Mouse (Mus musculus): ENCODE data around the gene Vwc2. TPM values are rescaled to one million over a fixed set of nuclear protein-coding genes. Genes with fewer than 3 reads are reported as not detected.

Gene Vwc2
- polyA plus RNA-seq (2011; ENCODE audit: insufficient read depth, insufficient read length, low read depth, missing spikeins): not detected in 2 replicates

GRCm38 (mm10) chr11:11113576-11114233 lies at the start of gene Vwc2:
Gene Vwc2 (plus strand): TSS chr11:11114223.
- Histone ChIP-seq H3K4me3 (ENCODE audit: low read depth, low read length) (peak within 1 kb of the TSS; percentile 53), H3K27ac (ENCODE audit: insufficient read depth, low read length) (no peak within 1 kb of the TSS), H3K4me1 (ENCODE audit: control insufficient read depth, insufficient read depth, low read length) (no peaks in the 10 kb centered on the region), H3K9me3 (replicated peaks; ENCODE audit: control insufficient read depth, insufficient read depth, low read length, poor library complexity, severe bottlenecking) (peaks cover 7% of the 10 kb centered on the region), H3K36me3 (ENCODE audit: control insufficient read depth, insufficient read depth, low read length, poor library complexity, severe bottlenecking) (no peaks in the 10 kb centered on the region), H3K27me3 (ENCODE audit: control insufficient read depth, insufficient read depth, low read length, poor library complexity, severe bottlenecking) (peaks cover 36% of the 10 kb centered on the region), H3K9ac (ENCODE audit: low read depth, poor library complexity, severe bottlenecking) (peak within 1 kb of the TSS; percentile 2; the same call in 1 of the 2 replicates)
- TF ChIP-seq CTCF (IDR thresholded peaks at IDR 0.05; ENCODE audit: low read depth, low read length) (no peak), POLR2A (IDR thresholded peaks at IDR 0.05; ENCODE audit: insufficient read depth, low read length) (no peak), EP300 (IDR thresholded peaks at IDR 0.05; ENCODE audit: insufficient read depth, low read depth, low read length) (no peak)

GRCm38 (mm10) chr11:11088162-11088756 lies 25.8 kb upstream of the Vwc2 start:
- H3K4me1 ChIP-seq (ENCODE audit: control insufficient read depth, insufficient read depth, low read length): no peaks in the 10 kb centered on the region
- H3K4me3 ChIP-seq (ENCODE audit: low read depth, low read length): no peak overlapping the region
- no peak overlapping the region for H3K27ac ChIP-seq (ENCODE audit: insufficient read depth, low read length)
- H3K9me3 ChIP-seq (replicated peaks; ENCODE audit: control insufficient read depth, insufficient read depth, low read length, poor library complexity, severe bottlenecking): no peaks in the 10 kb centered on the region
- no peaks in the 10 kb centered on the region for H3K27me3 ChIP-seq (ENCODE audit: control insufficient read depth, insufficient read depth, low read length, poor library complexity, severe bottlenecking)
- TF ChIP-seq POLR2A (IDR thresholded peaks at IDR 0.05; ENCODE audit: insufficient read depth, low read length) (no peak), EP300 (IDR thresholded peaks at IDR 0.05; ENCODE audit: insufficient read depth, low read depth, low read length) (no peak), CTCF (IDR thresholded peaks at IDR 0.05; ENCODE audit: low read depth, low read length) (no peak)
- H3K36me3 ChIP-seq (ENCODE audit: control insufficient read depth, insufficient read depth, low read length, poor library complexity, severe bottlenecking): no peaks in the 10 kb centered on the region
- no peak overlapping the region for H3K9ac ChIP-seq (ENCODE audit: low read depth, poor library complexity, severe bottlenecking)

- Histone ChIP-seq H3K36me3 (ENCODE audit: control insufficient read depth, insufficient read depth, low read length, poor library complexity, severe bottlenecking) (no peaks in the 10 kb centered on the region; the same call in 1 of the 2 replicates), H3K27me3 (ENCODE audit: control insufficient read depth, insufficient read depth, low read length, poor library complexity, severe bottlenecking) (no peaks in the 10 kb centered on the region), H3K27ac (ENCODE audit: insufficient read depth, low read length) (peak overlapping the region; percentile 25; the same call in 1 of the 2 replicates), H3K4me3 (ENCODE audit: low read depth, low read length) (no peak overlapping the region), H3K9ac (ENCODE audit: low read depth, poor library complexity, severe bottlenecking) (no peak overlapping the region), H3K9me3 (replicated peaks; ENCODE audit: control insufficient read depth, insufficient read depth, low read length, poor library complexity, severe bottlenecking) (peaks cover 7% of the 10 kb centered on the region), H3K4me1 (ENCODE audit: control insufficient read depth, insufficient read depth, low read length) (no peaks in the 10 kb centered on the region)
- TF ChIP-seq CTCF (IDR thresholded peaks at IDR 0.05; ENCODE audit: low read depth, low read length): no peak
- TF ChIP-seq POLR2A (IDR thresholded peaks at IDR 0.05; ENCODE audit: insufficient read depth, low read length): no peak
- no peak for TF ChIP-seq EP300 (IDR thresholded peaks at IDR 0.05; ENCODE audit: insufficient read depth, low read depth, low read length)
Observed at GRCm38 (mm10) chr11:11097606-11098005, 16.4 kb upstream of the Vwc2 start.

DNA sequence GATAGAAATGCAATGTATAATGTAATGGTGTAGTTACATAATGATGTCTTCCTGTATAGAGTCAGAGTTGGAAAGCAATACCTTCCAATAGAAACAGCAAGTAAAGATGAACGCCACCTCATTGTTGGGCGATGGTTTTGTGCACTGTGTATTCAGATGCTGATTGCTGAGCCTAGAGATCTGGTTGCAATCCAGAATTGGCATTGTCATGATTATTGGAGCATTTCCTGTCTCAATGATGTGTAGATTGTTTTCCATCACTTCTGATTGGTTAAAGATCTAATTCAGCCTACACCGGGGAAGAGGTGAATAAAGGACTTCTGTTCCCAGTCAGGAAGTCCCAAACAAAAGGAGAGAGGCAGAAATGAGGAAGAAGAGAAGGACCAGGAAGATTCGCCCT lies 15.7 kb upstream of the Vwc2 start:
- peak overlapping the region; percentile 69 for H3K27ac ChIP-seq (ENCODE audit: insufficient read depth, low read length)
- TF ChIP-seq CTCF (IDR thresholded peaks at IDR 0.05; ENCODE audit: low read depth, low read length) (no peak), POLR2A (IDR thresholded peaks at IDR 0.05; ENCODE audit: insufficient read depth, low read length) (no peak), EP300 (IDR thresholded peaks at IDR 0.05; ENCODE audit: insufficient read depth, low read depth, low read length) (0 out of 2 replicates have a peak, but pooled peaks have one; percentile 16)

DNA sequence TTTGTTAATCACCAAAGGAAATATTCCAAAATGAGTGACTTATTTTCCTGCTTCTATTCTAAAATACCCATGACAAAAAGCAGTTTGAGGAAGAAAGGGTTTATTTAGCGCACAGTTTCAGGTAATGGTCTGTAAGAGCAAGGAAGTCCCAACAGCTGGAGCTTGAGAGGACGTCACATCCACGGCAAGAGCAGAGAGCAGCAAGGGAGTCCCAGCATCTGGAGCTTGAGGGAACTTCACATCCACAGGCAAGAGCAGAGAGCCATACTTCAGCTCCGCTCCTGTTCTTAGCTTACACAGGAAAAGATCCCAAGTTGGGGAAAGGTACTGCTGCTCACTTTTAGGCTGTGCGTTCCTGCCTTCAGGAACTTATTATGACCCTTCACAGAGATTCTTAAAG lies 15.0 kb upstream of the Vwc2 start:
- no peak for TF ChIP-seq POLR2A (IDR thresholded peaks at IDR 0.05; ENCODE audit: insufficient read depth, low read length)
- TF ChIP-seq EP300 (IDR thresholded peaks at IDR 0.05; ENCODE audit: insufficient read depth, low read depth, low read length): no peak
- TF ChIP-seq CTCF (IDR thresholded peaks at IDR 0.05; ENCODE audit: low read depth, low read length): no peak
- H3K9me3 ChIP-seq (replicated peaks; ENCODE audit: control insufficient read depth, insufficient read depth, low read length, poor library complexity, severe bottlenecking): peaks cover 7% of the 10 kb centered on the region
- H3K36me3 ChIP-seq (ENCODE audit: control insufficient read depth, insufficient read depth, low read length, poor library complexity, severe bottlenecking): no peaks in the 10 kb centered on the region; the same call in 1 of the 2 replicates

More for the DNA sequence above, 15.7 kb upstream of the Vwc2 start:
- Histone ChIP-seq H3K4me1 (ENCODE audit: control insufficient read depth, insufficient read depth, low read length) (no peaks in the 10 kb centered on the region), H3K36me3 (ENCODE audit: control insufficient read depth, insufficient read depth, low read length, poor library complexity, severe bottlenecking) (no peaks in the 10 kb centered on the region; the same call in 1 of the 2 replicates), H3K9ac (ENCODE audit: low read depth, poor library complexity, severe bottlenecking) (no peak overlapping the region), H3K9me3 (replicated peaks; ENCODE audit: control insufficient read depth, insufficient read depth, low read length, poor library complexity, severe bottlenecking) (peaks cover 7% of the 10 kb centered on the region), H3K4me3 (ENCODE audit: low read depth, low read length) (no peak overlapping the region), H3K27me3 (ENCODE audit: control insufficient read depth, insufficient read depth, low read length, poor library complexity, severe bottlenecking) (no peaks in the 10 kb centered on the region)

GRCm38 (mm10) chr11:11102182-11102581 lies 11.8 kb upstream of the Vwc2 start:
- Histone ChIP-seq H3K27me3 (ENCODE audit: control insufficient read depth, insufficient read depth, low read length, poor library complexity, severe bottlenecking) (no peaks in the 10 kb centered on the region), H3K9ac (ENCODE audit: low read depth, poor library complexity, severe bottlenecking) (no peak overlapping the region), H3K36me3 (ENCODE audit: control insufficient read depth, insufficient read depth, low read length, poor library complexity, severe bottlenecking) (no peaks in the 10 kb centered on the region; the same call in 1 of the 2 replicates), H3K4me1 (ENCODE audit: control insufficient read depth, insufficient read depth, low read length) (no peaks in the 10 kb centered on the region), H3K27ac (ENCODE audit: insufficient read depth, low read length) (no peak overlapping the region), H3K9me3 (replicated peaks; ENCODE audit: control insufficient read depth, insufficient read depth, low read length, poor library complexity, severe bottlenecking) (peaks cover 7% of the 10 kb centered on the region), H3K4me3 (ENCODE audit: low read depth, low read length) (no peak overlapping the region)
- TF ChIP-seq EP300 (IDR thresholded peaks at IDR 0.05; ENCODE audit: insufficient read depth, low read depth, low read length): no peak

More for the DNA sequence above, 15.0 kb upstream of the Vwc2 start:
- H3K4me3 ChIP-seq (ENCODE audit: low read depth, low read length): no peak overlapping the region
- no peaks in the 10 kb centered on the region for H3K4me1 ChIP-seq (ENCODE audit: control insufficient read depth, insufficient read depth, low read length)
- H3K27ac ChIP-seq (ENCODE audit: insufficient read depth, low read length): peak overlapping the region; percentile 69
- H3K27me3 ChIP-seq (ENCODE audit: control insufficient read depth, insufficient read depth, low read length, poor library complexity, severe bottlenecking): no peaks in the 10 kb centered on the region
- H3K9ac ChIP-seq (ENCODE audit: low read depth, poor library complexity, severe bottlenecking): no peak overlapping the region
